Mouse (Mus musculus) midbrain, embryonic 14.5 days (tissue): ENCODE data around the gene Pik3r5. TPM values are rescaled to one million over a fixed set of nuclear protein-coding genes. Genes with fewer than 3 reads are reported as not detected.

Experiments
- ATAC-seq: fragments of 200-750 bp; cut with Nextera tagmentation; 2 replicates; pipeline ENCODE4 v1.8.0; 2017; ENCODE audit warnings: moderate number of reproducible peaks, moderate library complexity; ENCODE audit not compliant: low FRiP score, low TSS enrichment
- DNase-seq: peaks from one replicate; pipeline ENCODE4 v3.0.0-alpha.2; 2015
- H3K27ac ChIP-seq: fragments of 300-500 bp; sonication (generic); replicated peaks from 2 replicates; pipeline ENCODE4 v1.5.1; 2014; ENCODE audit warnings: mild to moderate bottlenecking, low read depth, low read length, moderate library complexity
- H3K27me3 ChIP-seq: fragments of 300-500 bp; sonication (generic); 2 replicates; pipeline ENCODE4 v1.6.1; 2014; ENCODE audit warnings: low read length, control low read depth, mixed read lengths; ENCODE audit not compliant: control insufficient read depth, insufficient read depth
- H3K36me3 ChIP-seq: fragments of 300-500 bp; sonication (generic); 2 replicates; pipeline ENCODE4 v1.6.1; 2014; ENCODE audit warnings: low read length, control low read depth; ENCODE audit not compliant: control insufficient read depth, insufficient read depth
- H3K4me1 ChIP-seq: fragments of 300-500 bp; sonication (generic); 2 replicates; pipeline ENCODE4 v1.6.1; 2014; ENCODE audit warnings: mild to moderate bottlenecking, antibody characterized with exemption, low read length, control low read depth; ENCODE audit not compliant: control insufficient read depth, insufficient read depth
- H3K4me2 ChIP-seq: fragments of 300-500 bp; sonication (generic); 2 replicates; pipeline ENCODE4 v1.6.1; 2014; ENCODE audit warnings: mild to moderate bottlenecking, low read length, moderate library complexity
- H3K4me3 ChIP-seq: fragments of 300-500 bp; sonication (generic); replicated peaks from 2 replicates; pipeline ENCODE4 v1.5.1; 2014; ENCODE audit warnings: low read depth, low read length
- H3K9ac ChIP-seq: fragments of 300-500 bp; sonication (generic); replicated peaks from 2 replicates; pipeline ENCODE4 v1.6.1; 2014; ENCODE audit warnings: mild to moderate bottlenecking, low read length, moderate library complexity
- H3K9me3 ChIP-seq: fragments of 300-500 bp; sonication (generic); 2 replicates; pipeline ENCODE4 v1.6.1; 2016; ENCODE audit warnings: low read length, control low read depth, mixed read lengths; ENCODE audit not compliant: control insufficient read depth
- WGBS: fragments of 180-500 bp; shearing (Covaris S2); extraction: QIAGEN DNeasy Blood & Tissue Kit; methylation state at CpG from one replicate; pipeline ENCODE4 v1.1.7; 2014; 5-methylcytosine and 5-hydroxymethylcytosine counted together
- polyA plus RNA-seq: library from polyadenylated mRNA; unstranded; fragments of >200 nt; fragmentation: Nextera tagmentation; extraction: Ambion mirVana; gene quantifications from 2 replicates; pipeline ENCODE4 v1.2.1, GENCODE M21; 2014

Gene Pik3r5
- polyA plus RNA-seq = 0.04 and 0.54 TPM in 2 replicates

DNA sequence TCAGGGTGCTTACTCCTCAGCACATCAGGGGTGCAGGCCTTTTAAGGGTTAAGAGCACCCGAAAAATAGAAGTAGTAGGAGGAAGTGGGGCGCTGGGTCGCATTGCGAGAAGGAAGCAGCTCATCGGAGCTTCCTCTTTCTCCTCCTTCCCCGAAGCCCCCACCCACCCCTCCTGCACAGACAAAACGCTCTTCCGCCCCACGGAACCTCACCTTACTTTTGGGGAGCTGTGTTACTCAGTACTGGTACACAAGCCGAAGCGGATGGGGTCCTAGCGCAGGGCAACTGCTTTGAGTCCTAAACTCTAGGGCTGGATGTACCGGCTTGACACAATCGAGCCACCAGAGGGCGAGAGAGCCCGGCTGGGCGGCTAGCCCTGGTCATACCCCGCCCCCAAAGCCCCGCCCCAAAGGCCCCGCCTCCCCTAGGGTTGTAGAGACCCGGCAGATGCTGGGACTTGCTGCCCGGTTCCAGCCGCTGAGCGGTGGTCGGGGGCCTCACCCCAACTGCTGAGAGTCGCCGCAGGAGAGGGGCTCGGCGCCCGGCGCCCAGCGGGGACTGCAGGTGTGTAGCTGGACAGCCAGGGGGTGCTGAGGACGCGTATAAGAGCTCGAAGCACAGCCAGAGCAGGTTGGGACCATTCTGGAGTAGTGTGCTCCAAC lies at the start of gene Pik3r5:
Pik3r5 (plus strand) TSS at position 423 of the 662 bp plus-strand sequence.
- H3K9ac ChIP-seq = no peak within 1 kb of the TSS

DNA sequence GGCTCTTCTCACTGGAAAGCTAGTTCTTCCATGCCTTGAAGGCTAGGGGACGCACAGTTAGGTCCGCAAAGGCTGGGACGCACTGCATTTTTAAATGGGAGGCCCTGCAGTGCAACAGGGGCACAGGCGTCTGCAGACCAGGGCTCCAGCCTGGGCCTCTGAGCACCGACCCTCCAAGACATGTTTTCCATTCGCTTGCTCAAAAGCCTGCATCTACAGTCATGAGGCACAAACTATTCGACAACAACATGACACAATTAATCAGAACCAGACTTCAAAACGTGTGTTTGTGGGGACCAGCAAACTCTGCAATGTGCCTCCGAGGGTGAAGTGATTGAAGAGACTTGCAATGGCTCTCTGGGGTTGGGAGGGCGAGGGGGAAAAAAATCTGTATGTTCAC lies 48.4 kb upstream of the Pik3r5 start:
- H3K9me3 ChIP-seq = no peaks in the 10 kb centered on the region
- DNase-seq (peak; percentile 25), ATAC-seq (no peak)
- H3K27me3 ChIP-seq = peaks cover 55% of the 10 kb centered on the region
- WGBS = 9% methylated on average over 10 of the region's 10 CpGs
- H3K27ac ChIP-seq = 0 out of 2 replicates have a peak overlapping the region, but pooled peaks have one; percentile 13
- peak overlapping the region; percentile 53 for H3K4me3 ChIP-seq
- H3K4me2 ChIP-seq = peak overlapping the region; percentile 90
- peak overlapping the region; percentile 26; the same call in 1 of the 2 replicates for H3K9ac ChIP-seq
- H3K4me1 ChIP-seq = peaks cover 31% of the 10 kb centered on the region
- no peaks in the 10 kb centered on the region for H3K36me3 ChIP-seq

More for the DNA sequence above, at the start of gene Pik3r5:
- H3K36me3 ChIP-seq = no peaks in the 10 kb centered on the region
- H3K4me3 ChIP-seq = peak within 1 kb of the TSS; percentile 31
- 9% methylated on average over 35 of the region's 35 CpGs for WGBS
- no peaks in the 10 kb centered on the region for H3K9me3 ChIP-seq
- H3K27ac ChIP-seq = no peak within 1 kb of the TSS
- ATAC-seq (peak; percentile 62; the same call in 1 of the 2 replicates), DNase-seq (peak; percentile 83)
- peak within 1 kb of the TSS; percentile 53 for H3K4me2 ChIP-seq
- peaks cover 11% of the 10 kb centered on the region for H3K4me1 ChIP-seq
- peaks cover 5% of the 10 kb centered on the region for H3K27me3 ChIP-seq

DNA sequence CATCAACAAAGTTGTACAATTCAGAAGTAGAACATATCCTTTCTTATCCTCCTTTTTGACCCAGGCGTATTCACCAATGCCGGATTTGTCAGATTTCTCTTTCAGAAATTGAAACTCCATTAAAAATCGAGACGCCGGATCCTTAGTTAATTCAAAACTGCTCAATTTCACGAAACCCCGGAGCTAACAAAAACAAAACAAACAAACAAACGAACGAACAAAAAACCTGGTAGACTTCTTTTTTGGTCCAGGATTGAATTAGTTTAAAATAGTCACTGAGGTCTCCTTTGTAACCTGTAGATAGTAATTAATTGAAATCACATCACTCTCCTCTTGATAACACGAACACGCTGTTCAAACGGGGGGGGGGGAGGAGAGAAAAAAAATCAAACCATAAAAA lies 47.8 kb upstream of the Pik3r5 start:
- ATAC-seq (no peak), DNase-seq (peak; percentile 34)
- Histone ChIP-seq H3K4me1 (peaks cover 25% of the 10 kb centered on the region), H3K4me2 (peak overlapping the region; percentile 90), H3K27me3 (peaks cover 61% of the 10 kb centered on the region), H3K9ac (peak overlapping the region; percentile 59; the same call in 1 of the 2 replicates), H3K4me3 (peak overlapping the region; percentile 53), H3K9me3 (no peaks in the 10 kb centered on the region), H3K36me3 (no peaks in the 10 kb centered on the region), H3K27ac (no peak overlapping the region)
- WGBS = 2% methylated on average over 12 of the region's 12 CpGs

DNA sequence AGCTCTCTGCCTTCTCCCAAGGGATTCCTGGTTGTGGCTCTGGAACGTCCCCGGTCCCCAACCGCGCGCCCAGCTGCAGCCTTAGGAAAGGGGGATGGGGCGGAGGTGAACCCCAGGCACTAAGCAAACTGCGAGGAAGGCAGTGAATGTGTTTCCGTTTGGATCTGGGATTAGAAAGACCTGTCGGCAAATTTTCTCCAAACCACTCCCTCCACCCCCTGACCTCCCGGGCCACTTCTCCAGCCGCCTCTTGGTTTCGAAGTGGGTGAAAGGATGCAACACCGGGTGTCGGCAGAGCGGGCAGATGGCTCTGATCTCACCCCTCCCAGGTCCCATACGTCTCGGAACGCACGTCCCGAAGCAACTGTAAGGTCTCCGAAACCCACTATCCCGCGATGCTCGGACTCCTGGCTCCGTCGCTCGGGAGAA lies 47.3 kb upstream of the Pik3r5 start:
- H3K4me3 ChIP-seq = peak overlapping the region; percentile 53
- H3K36me3 ChIP-seq = no peaks in the 10 kb centered on the region
- H3K9me3 ChIP-seq = no peaks in the 10 kb centered on the region
- ATAC-seq (no peak), DNase-seq (peak; percentile 70)
- peak overlapping the region; percentile 59 for H3K9ac ChIP-seq
- H3K27ac ChIP-seq = peak overlapping the region; percentile 54
- peaks cover 66% of the 10 kb centered on the region for H3K27me3 ChIP-seq
- H3K4me1 ChIP-seq = peaks cover 20% of the 10 kb centered on the region
- peak overlapping the region; percentile 90 for H3K4me2 ChIP-seq
- WGBS = under 1% methylated on average over 27 of the region's 27 CpGs

DNA sequence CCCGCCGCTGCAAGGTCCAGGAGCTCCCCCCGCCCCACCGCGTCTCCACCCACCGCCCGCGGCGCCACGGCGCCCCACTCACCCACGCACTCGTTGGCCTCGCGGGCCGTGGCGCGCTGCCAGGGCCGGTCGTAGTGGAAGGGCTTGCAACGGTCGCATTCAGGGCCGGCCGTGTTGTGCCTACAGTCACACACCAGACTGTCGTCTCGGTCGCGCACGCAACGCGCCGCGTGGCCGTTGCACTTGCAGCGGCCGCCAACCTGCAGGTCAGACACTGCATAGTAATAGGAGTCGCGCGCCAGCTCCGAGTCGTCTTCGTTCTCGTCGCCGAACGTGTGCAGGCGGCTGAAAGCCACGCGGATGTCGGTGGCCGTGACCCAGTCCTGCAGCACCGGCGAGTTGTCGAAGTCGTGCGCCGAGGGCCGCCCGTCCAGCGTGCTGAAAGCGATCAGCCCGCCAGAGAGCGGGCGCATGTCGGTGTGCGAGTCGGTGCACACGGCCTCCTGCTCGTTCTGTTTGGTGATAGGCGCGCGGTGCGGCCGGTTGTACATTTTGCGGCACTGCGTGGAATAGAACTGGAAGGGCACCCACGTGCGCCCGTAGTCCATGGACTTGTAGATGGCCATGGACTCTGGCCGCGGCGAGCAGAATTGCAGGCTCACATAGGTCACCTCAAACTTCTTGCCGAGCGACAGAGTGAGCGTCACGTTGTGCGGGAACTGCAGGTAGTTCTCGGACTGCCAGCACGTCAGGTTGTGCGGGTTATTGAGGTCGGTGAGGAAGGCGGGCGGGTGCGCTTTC lies 46.7 kb upstream of the Pik3r5 start:
- H3K4me1 ChIP-seq = peaks cover 19% of the 10 kb centered on the region

GRCm38 (mm10) chr11:68385921-68386588 lies 45.9 kb upstream of the Pik3r5 start:
- Histone ChIP-seq H3K4me2 (peak overlapping the region; percentile 90), H3K9ac (peak overlapping the region; percentile 59), H3K4me3 (peak overlapping the region; percentile 53), H3K9me3 (no peaks in the 10 kb centered on the region), H3K4me1 (peaks cover 19% of the 10 kb centered on the region), H3K36me3 (no peaks in the 10 kb centered on the region), H3K27me3 (peaks cover 76% of the 10 kb centered on the region), H3K27ac (peak overlapping the region; percentile 78)
- ATAC-seq = peak; percentile 51
- under 1% methylated on average over 56 of the region's 68 CpGs for WGBS
- peak; percentile 73 for DNase-seq

More for the DNA sequence above, 46.7 kb upstream of the Pik3r5 start:
- H3K4me3 ChIP-seq = peak overlapping the region; percentile 53
- H3K4me2 ChIP-seq = peak overlapping the region; percentile 90
- H3K27ac ChIP-seq = peak overlapping the region; percentile 78
- H3K27me3 ChIP-seq = peaks cover 68% of the 10 kb centered on the region
- peak; percentile 70 for DNase-seq
- no peaks in the 10 kb centered on the region for H3K36me3 ChIP-seq
- peak overlapping the region; percentile 59 for H3K9ac ChIP-seq
- no peaks in the 10 kb centered on the region for H3K9me3 ChIP-seq
- WGBS = under 1% methylated on average over 94 of the region's 94 CpGs
- ATAC-seq = no peak

DNA sequence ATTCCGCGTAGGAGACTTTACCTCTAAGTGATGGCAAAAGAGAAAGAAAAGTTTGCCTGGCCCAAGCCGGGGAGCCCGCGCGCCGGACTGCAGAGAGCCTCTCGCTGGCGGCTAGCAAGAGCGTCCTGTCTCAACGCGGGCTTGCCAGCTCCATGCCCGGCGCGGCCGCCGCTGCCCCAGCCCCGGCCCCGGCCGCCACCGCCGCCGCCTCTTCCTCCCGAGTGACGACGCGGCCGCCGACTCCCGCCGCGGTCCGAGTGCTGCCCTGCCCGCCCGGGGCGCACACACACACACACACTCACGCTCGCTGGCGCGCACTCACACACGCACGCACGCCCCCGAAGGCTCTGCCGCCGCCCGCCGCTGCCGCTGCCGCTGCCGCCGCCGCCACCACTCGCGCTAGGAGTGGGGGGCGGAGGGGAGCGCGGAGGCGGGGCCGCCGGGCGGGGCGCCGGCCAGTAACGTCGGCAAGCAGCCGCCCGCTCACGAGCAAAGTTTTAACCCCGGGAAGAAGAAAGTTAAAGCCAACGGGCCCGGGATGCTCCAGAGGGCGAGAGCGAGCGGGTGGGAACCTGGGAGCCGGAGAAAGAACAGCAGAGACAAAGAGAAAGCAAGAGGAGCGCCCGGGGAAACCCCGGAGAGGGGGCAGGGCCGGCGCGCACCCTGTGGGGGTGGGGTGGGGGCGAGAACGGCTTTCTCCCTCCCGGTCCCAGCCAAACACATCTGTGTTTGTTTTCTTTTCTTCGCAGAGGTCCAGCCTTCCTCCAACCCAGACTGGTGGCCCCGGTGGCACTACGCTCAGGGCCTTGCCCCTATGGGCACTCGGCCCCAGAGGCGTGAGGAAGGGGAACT lies 45.1 kb upstream of the Pik3r5 start:
- peak overlapping the region; percentile 53 for H3K4me3 ChIP-seq
- DNase-seq (peak; percentile 81), ATAC-seq (peak; percentile 65; the same call in 1 of the 2 replicates)
- peak overlapping the region; percentile 78 for H3K27ac ChIP-seq
- peaks cover 19% of the 10 kb centered on the region for H3K4me1 ChIP-seq
- peak overlapping the region; percentile 59 for H3K9ac ChIP-seq
- H3K4me2 ChIP-seq = peak overlapping the region; percentile 90
- no peaks in the 10 kb centered on the region for H3K9me3 ChIP-seq
- under 1% methylated on average over 88 of the region's 90 CpGs for WGBS
- peaks cover 80% of the 10 kb centered on the region for H3K27me3 ChIP-seq
- H3K36me3 ChIP-seq = no peaks in the 10 kb centered on the region

- H3K4me2 ChIP-seq = peak overlapping the region; percentile 90
- H3K9me3 ChIP-seq = no peaks in the 10 kb centered on the region
- 22% methylated on average over 4 of the region's 4 CpGs for WGBS
- DNase-seq (no peak), ATAC-seq (no peak)
- H3K27ac ChIP-seq = peak overlapping the region; percentile 78; the same call in 1 of the 2 replicates
- H3K4me3 ChIP-seq = peak overlapping the region; percentile 53
- H3K36me3 ChIP-seq = no peaks in the 10 kb centered on the region
- H3K9ac ChIP-seq = peak overlapping the region; percentile 59
- H3K4me1 ChIP-seq = peaks cover 19% of the 10 kb centered on the region
- peaks cover 81% of the 10 kb centered on the region for H3K27me3 ChIP-seq
Measured at GRCm38 (mm10) chr11:68387441-68387760, 44.5 kb upstream of the Pik3r5 start.
